Mouse (Mus musculus): Measurements from ENCODE around the gene Akip1. TPM values are rescaled to one million over a fixed set of nuclear protein-coding genes. Genes with fewer than 3 reads are reported as not detected.
A peak's percentile ranks its signal among the peaks of the same experiment; 100 is the strongest.

Gene Akip1
- total RNA-seq, 2 experiments from 2014 or later = 3.9 to 4.5 TPM

- intact Hi-C loops (cut with DNase I) = no loop called here
- DNase-seq (ENCODE audit: low spot score in 2 of 2) = no peak
Observed at GRCm38 (mm10) chr7:109704016-109704377, 507 bp downstream of the Akip1 start.

GRCm38 (mm10) chr7:109704461-109704860, 971 bp downstream of the Akip1 start:
- intact Hi-C loops (cut with DNase I) = no loop called here
- DNase-seq (ENCODE audit: low spot score in 2 of 2) = no peak

GRCm38 (mm10) chr7:109707023-109707785, 3.7 kb downstream of the Akip1 start:
- DNase-seq (ENCODE audit: low spot score in 2 of 2) = peak; percentile 51 to 56
- intact Hi-C loops (cut with DNase I) = no loop called here

GRCm38 (mm10) chr7:109708961-109709382, 5.5 kb downstream of the Akip1 start:
- intact Hi-C loops (cut with DNase I) = no loop called here
- DNase-seq (ENCODE audit: low spot score in 2 of 2) = no peak

- no peak for DNase-seq (ENCODE audit: low spot score in 2 of 2)
- intact Hi-C loops (cut with DNase I) = no loop called here
Observed at GRCm38 (mm10) chr7:109710069-109710468, 6.6 kb downstream of the Akip1 start.

- intact Hi-C loops (cut with DNase I) = no loop called here
- DNase-seq (ENCODE audit: low spot score in 2 of 2) = no peak
Observed at GRCm38 (mm10) chr7:109712198-109712597, 8.7 kb downstream of the Akip1 start.

GRCm38 (mm10) chr7:109713434-109713982, 10.0 kb downstream of the Akip1 start:
- DNase-seq (ENCODE audit: low spot score in 2 of 2) = no peak
- intact Hi-C loops (cut with DNase I) = no loop called here

GRCm38 (mm10) chr7:109719286-109719685, 15.8 kb downstream of the Akip1 start:
- peak; percentile 63 to 66 for DNase-seq (ENCODE audit: low spot score in 2 of 2)
- intact Hi-C loops (cut with DNase I) = loop anchor here (5.0 kb wide), 1 partner anchor 187 kb away; no protein-coding TSS in a partner anchor

GRCm38 (mm10) chr7:109722618-109723017, 19.1 kb downstream of the Akip1 start:
- DNase-seq (ENCODE audit: low spot score in 2 of 2) = peak in 1 of 2 experiments; percentile 45
- intact Hi-C loops (cut with DNase I) = no loop called here

GRCm38 (mm10) chr7:109723114-109723513, 19.6 kb downstream of the Akip1 start:
- intact Hi-C loops (cut with DNase I) = no loop called here
- DNase-seq (ENCODE audit: low spot score in 2 of 2) = no peak

- intact Hi-C loops (cut with DNase I) = no loop called here
- DNase-seq (ENCODE audit: low spot score in 2 of 2) = no peak
Observed at GRCm38 (mm10) chr7:109723697-109724096, 20.2 kb downstream of the Akip1 start, which contains the start of gene BC051019. TSS of gene BC051019 (minus strand) at chr7:109723850.

- intact Hi-C loops (cut with DNase I) = no loop called here
- no peak for DNase-seq (ENCODE audit: low spot score in 2 of 2)
Observed at GRCm38 (mm10) chr7:109731626-109732025, 28.1 kb downstream of the Akip1 start, which contains the start of gene Ascl3. TSS of gene Ascl3 (minus strand) at chr7:109731726.

GRCm38 (mm10) chr7:109734806-109735205, 31.3 kb downstream of the Akip1 start:
- intact Hi-C loops (cut with DNase I) = no loop called here
- DNase-seq (ENCODE audit: low spot score in 2 of 2) = no peak

GRCm38 (mm10) chr7:109739822-109740370, 36.4 kb downstream of the Akip1 start:
- intact Hi-C loops (cut with DNase I) = no loop called here
- DNase-seq (ENCODE audit: low spot score in 2 of 2) = no peak

- intact Hi-C loops (cut with DNase I) = no loop called here
- DNase-seq (ENCODE audit: low spot score in 2 of 2) = no peak
Observed at GRCm38 (mm10) chr7:109741060-109741459, 37.6 kb downstream of the Akip1 start.

- intact Hi-C loops (cut with DNase I) = no loop called here
- no peak for DNase-seq (ENCODE audit: low spot score in 2 of 2)
Observed at GRCm38 (mm10) chr7:109741703-109742102, 38.2 kb downstream of the Akip1 start.

- DNase-seq (ENCODE audit: low spot score in 2 of 2) = no peak
- intact Hi-C loops (cut with DNase I) = no loop called here
Observed at GRCm38 (mm10) chr7:109747747-109748146, 44.3 kb downstream of the Akip1 start.

- DNase-seq (ENCODE audit: low spot score in 2 of 2) = no peak
- intact Hi-C loops (cut with DNase I) = loop anchor here (10.0 kb wide), 1 partner anchor 143 kb away; no protein-coding TSS in a partner anchor
Observed at GRCm38 (mm10) chr7:109751427-109752007, 48.0 kb downstream of the Akip1 start.

- peak; percentile 76 to 80 for DNase-seq (ENCODE audit: low spot score in 2 of 2)
- intact Hi-C loops (cut with DNase I) = loop anchor here (10.0 kb wide), 1 partner anchor 143 kb away; no protein-coding TSS in a partner anchor
Observed at GRCm38 (mm10) chr7:109752008-109752925, 48.8 kb downstream of the Akip1 start, which contains the start of gene Tmem9b. TSS of gene Tmem9b (minus strand) at chr7:109752875.

Data from left cerebral cortex, postnatal 14 days (tissue).